Mouse (Mus musculus) kidney, adult 2 months (tissue): Measurements from ENCODE around the gene Rrp1b.

Source experiments
- CTCF ChIP-seq: fragments of 200-500 bp; conservative IDR thresholded peaks from 2 replicates; pipeline ENCODE4 v1.5.1; 2011; ENCODE audit warnings: low read depth, mild to moderate bottlenecking, control low read depth, low read length, moderate library complexity, mixed read lengths; ENCODE audit not compliant: insufficient read depth, insufficient read length
- POLR2A ChIP-seq: fragments of 200-500 bp; IDR thresholded peaks from one replicate; pipeline ENCODE4 v1.6.1; 2011; ENCODE audit warnings: low read depth, low read length, control low read depth

DNA sequence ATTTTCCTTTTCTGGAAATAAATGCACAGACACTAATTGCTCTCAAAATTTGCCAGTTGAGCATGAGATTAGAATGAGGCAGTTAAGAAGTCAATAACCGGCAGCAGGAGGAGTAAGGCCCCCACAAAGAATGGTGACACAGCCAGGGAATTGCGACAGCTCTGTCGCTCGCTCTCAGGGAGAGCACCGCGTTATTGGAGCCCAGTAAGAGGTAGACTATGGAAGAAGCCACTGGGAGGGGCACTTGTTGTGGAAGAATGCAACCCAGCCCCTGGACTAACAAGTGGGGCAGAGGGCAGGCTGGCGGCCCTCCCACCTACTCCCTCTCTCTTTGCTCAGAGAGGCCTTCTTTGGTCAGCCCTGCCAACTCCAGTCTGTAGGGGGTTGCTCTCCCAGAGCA is 4.2 kb upstream of the Rrp1b start:
- TF ChIP-seq CTCF (no peak), POLR2A (no peak)
